6 mouse cellular contexts compared by ENCODE assay signal in genomic region chr12:115759041-115759440, GRCm38 (mm10).
DNase-seq lines count a peak whose midpoint lies in the region.
"Not testable (repeated sequence)": the region's sequence is repeated elsewhere in the genome, so short reads cannot be mapped to it uniquely, and the experiment has no call there.

No protein-coding gene starts in this region.

- in situ Hi-C loops in ES-E14 (cut with MboI; ENCODE audit: low sequenced_read_pairs in 2 of 2, unreplicated experiment in 2 of 2) = not testable (repeated sequence)

- H3K9ac ChIP-seq in ES-E14 (ENCODE audit: insufficient read depth, low read depth, low read length, poor library complexity, severe bottlenecking) = not testable (repeated sequence)

- H3K9me3 ChIP-seq in ES-E14 (ENCODE audit: control insufficient read depth, insufficient read depth, low read depth, low read length) = not testable (repeated sequence)

- not testable (repeated sequence) for H3K4me3 ChIP-seq in ES-E14 (ENCODE audit: insufficient read depth in 1 of 2, low read depth in 1 of 2, low read length in 2 of 2, poor library complexity in 1 of 2, severe bottlenecking in 1 of 2)

- peak; percentile 10 for DNase-seq in CD4-positive helper T cell, adult 2 months (ENCODE audit: low read depth, low spot score)
- peak; percentile 47 for DNase-seq in ES-E14 (ENCODE audit: low read depth, low spot score)
- DNase-seq in T-cell, adult 2 months (ENCODE audit: low spot score) = peak; percentile 22
- DNase-seq in c-Kit-positive CD71-negative TER-119-negative erythroid progenitor cells, embryonic 14.5 days (ENCODE audit: low read depth) = peak; percentile 20
- DNase-seq in spleen, adult 12 weeks (ENCODE audit: low spot score) = peak; percentile 31
- DNase-seq in thymus, postnatal 14 days = peak; percentile 56

- H3K27ac ChIP-seq in ES-E14 (ENCODE audit: insufficient read depth, low read depth, low read length, poor library complexity, severe bottlenecking) = not testable (repeated sequence)

- H3K4me1 ChIP-seq in ES-E14 (ENCODE audit: control insufficient read depth in 2 of 2, insufficient read depth in 2 of 2, low read length in 2 of 2, poor library complexity in 1 of 2) = not testable (repeated sequence)

- not testable (repeated sequence) for H3K36me3 ChIP-seq in ES-E14 (ENCODE audit: control insufficient read depth, insufficient read depth, low read length, poor library complexity, severe bottlenecking)
